Comparison of ENCODE assay signal across 39 mouse cellular contexts in genomic region chr1:75311694-75312093, GRCm38 (mm10). TPM values are rescaled to one million over a fixed set of nuclear protein-coding genes. Genes with fewer than 3 reads are reported as not detected.
"Had no signal": no experiment of that assay in that cellular context is flagged by ENCODE, and none has a peak within 500 bp of the region (broad histone marks: within the 10 kb centered on the region; RNA-seq: fewer than 3 reads in every experiment).

No protein-coding gene starts in this region.

- H3K27me3 ChIP-seq: heart, embryonic 12.5 days; heart, embryonic 13.5 days; heart, embryonic 15.5 days; hindbrain, embryonic 12.5 days; hindbrain, embryonic 13.5 days; hindbrain, embryonic 15.5 days; intestine, embryonic 15.5 days; kidney, embryonic 15.5 days had no signal

- DNase-seq: heart, postnatal 10 days; heart, postnatal 14 days; heart, postnatal 36 days; heart, postnatal 4 days; kidney, adult 11 months; kidney, adult 18-20 months; kidney, adult 2 months; kidney, adult 8-10 months; kidney, adult 9 months; kidney, postnatal 10 days; kidney, postnatal 14 days; kidney, postnatal 25 days; kidney, postnatal 36 days; kidney, postnatal 4 days; layer of hippocampus, adult 9-11 months; layer of hippocampus, postnatal 36 days had no signal

- H3K27ac ChIP-seq: heart, embryonic 13.5 days; heart, embryonic 15.5 days; hindbrain, embryonic 10.5 days; hindbrain, embryonic 12.5 days; hindbrain, embryonic 13.5 days; hindbrain, embryonic 14.5 days; hindbrain, embryonic 15.5 days; hindbrain, postnatal 0 days; intestine, embryonic 15.5 days; kidney, embryonic 15.5 days; kidney, postnatal 0 days; layer of hippocampus, adult 2 months; left cerebral cortex, adult 2 months had no signal

- H3K4me3 ChIP-seq: heart, embryonic 12.5 days; heart, embryonic 13.5 days; heart, embryonic 15.5 days; hindbrain, embryonic 10.5 days; hindbrain, embryonic 12.5 days; hindbrain, embryonic 13.5 days; hindbrain, embryonic 15.5 days; intestine, embryonic 15.5 days; kidney, embryonic 15.5 days; layer of hippocampus, adult 2 months; left cerebral cortex, adult 2 months had no signal

- ATAC-seq: hindbrain, embryonic 16.5 days; hindbrain, postnatal 0 days; inflammation-experienced regulatory T-cells, adult 6 months; intestine, embryonic 15.5 days; intestine, embryonic 16.5 days; intestine, postnatal 0 days had no signal

- H3K4me2 ChIP-seq: heart, embryonic 11.5 days; heart, embryonic 12.5 days; heart, embryonic 13.5 days; heart, embryonic 15.5 days; hindbrain, embryonic 12.5 days; hindbrain, embryonic 13.5 days; hindbrain, embryonic 14.5 days; hindbrain, embryonic 15.5 days; intestine, embryonic 15.5 days; kidney, embryonic 15.5 days had no signal

- H3K9ac ChIP-seq: heart, embryonic 12.5 days; heart, embryonic 13.5 days; heart, embryonic 15.5 days; hindbrain, embryonic 12.5 days; hindbrain, embryonic 13.5 days; hindbrain, embryonic 14.5 days; hindbrain, embryonic 15.5 days; intestine, embryonic 15.5 days; kidney, embryonic 15.5 days had no signal

- H3K9me3 ChIP-seq: heart, embryonic 12.5 days; heart, embryonic 13.5 days; heart, embryonic 15.5 days; hindbrain, embryonic 10.5 days; hindbrain, embryonic 12.5 days; hindbrain, embryonic 13.5 days; hindbrain, embryonic 15.5 days; intestine, embryonic 15.5 days; kidney, embryonic 15.5 days had no signal

RNA-seq across cellular contexts. Expression of gene Resp18, which starts 33.5 kb away (rescaled TPM):
- total RNA-seq: heart, postnatal 10 days; heart, postnatal 14 days; heart, postnatal 25 days; heart, postnatal 36 days; heart, postnatal 4 days; hematopoietic stem cell, adult 5-6 weeks had no signal
- polyA plus RNA-seq: heart, embryonic 12.5 days; heart, embryonic 13.5 days; heart, postnatal 0 days; inflammation-experienced regulatory T-cells, adult 6 months; kidney, embryonic 14.5 days; kidney, postnatal 0 days had no signal

RNA-seq across cellular contexts. Expression of gene Ptprn, which starts 47.4 kb away (rescaled TPM):
- total RNA-seq: hematopoietic stem cell, adult 5-6 weeks had no signal

RNA-seq across cellular contexts. Expression of gene Des, which starts 48.4 kb away (rescaled TPM):
- total RNA-seq: hematopoietic stem cell, adult 5-6 weeks had no signal
